Mouse (Mus musculus) CH12.LX (cell line): ENCODE data around the gene Arsa.

ENCODE experiments used
- BHLHE40 ChIP-seq: IDR thresholded peaks from 2 replicates; pipeline ENCODE4 v1.6.1; 2011; ENCODE audit warnings: mild to moderate bottlenecking, low read depth, low read length, improper control_type of control experiment
- CHD1 ChIP-seq: IDR thresholded peaks from 2 replicates; pipeline ENCODE4 v1.6.1; 2012; ENCODE audit warnings: low read depth, low read length, improper control_type of control experiment, inconsistent platforms
- CTCF ChIP-seq, 2 experiments: IDR thresholded peaks in 1 of 2; conservative IDR thresholded peaks in 1 of 2; 2 replicates each; pipeline ENCODE4 v1.5.1; 2011 to 2012; ENCODE audit warnings: low read depth in 2 of 2, low read length in 2 of 2, improper control_type of control experiment in 1 of 2, inconsistent platforms in 1 of 2, mild to moderate bottlenecking in 1 of 2, moderate library complexity in 1 of 2
- EP300 ChIP-seq: IDR thresholded peaks from 2 replicates; pipeline ENCODE4 v1.6.1; 2011; ENCODE audit warnings: low read length, improper control_type of control experiment
- HCFC1 ChIP-seq: IDR thresholded peaks from 2 replicates; pipeline ENCODE4 v1.6.1; 2012; ENCODE audit warnings: low read depth, mild to moderate bottlenecking, inconsistent platforms, low read length, improper control_type of control experiment
- MAX ChIP-seq: IDR thresholded peaks from 2 replicates; pipeline ENCODE4 v1.6.1; 2011; ENCODE audit warnings: low read length, improper control_type of control experiment
- MAZ ChIP-seq: IDR thresholded peaks from 2 replicates; pipeline ENCODE4 v1.6.1; 2012; ENCODE audit warnings: low read depth, mild to moderate bottlenecking, inconsistent platforms, low read length, improper control_type of control experiment, moderate library complexity
- MXI1 ChIP-seq: IDR thresholded peaks from 2 replicates; pipeline ENCODE4 v1.6.1; 2011; ENCODE audit warnings: mild to moderate bottlenecking, low read depth, low read length, improper control_type of control experiment
- NELFE ChIP-seq: IDR thresholded peaks from 2 replicates; pipeline ENCODE4 v1.6.1; 2011; ENCODE audit warnings: low read depth, low read length, improper control_type of control experiment
- POLR2A ChIP-seq: IDR thresholded peaks from 2 replicates; pipeline ENCODE4 v1.6.1; 2011; ENCODE audit warnings: low read depth, mild to moderate bottlenecking, improper control_type of control experiment, low read length
- SIN3A ChIP-seq: IDR thresholded peaks from 2 replicates; pipeline ENCODE4 v1.6.1; 2012; ENCODE audit warnings: low read length, improper control_type of control experiment, inconsistent platforms
- SMC3 ChIP-seq: IDR thresholded peaks from 2 replicates; pipeline ENCODE4 v1.6.1; 2011; ENCODE audit warnings: low read depth, low read length, improper control_type of control experiment
- UBTF ChIP-seq: IDR thresholded peaks from 2 replicates; pipeline ENCODE4 v1.6.1; 2012; ENCODE audit warnings: low read depth, mild to moderate bottlenecking, inconsistent platforms, low read length, improper control_type of control experiment, moderate library complexity
- ZC3H11A ChIP-seq: IDR thresholded peaks from 2 replicates; pipeline ENCODE4 v1.6.1; 2012; ENCODE audit warnings: low read depth, mild to moderate bottlenecking, inconsistent platforms, low read length, improper control_type of control experiment

GRCm38 (mm10) chr15:89435878-89436277, 41.3 kb downstream of the Arsa start:
- TF ChIP-seq NELFE (no peak), UBTF (no peak), CTCF (conservative IDR thresholded peaks at IDR 0.05 in 1 of 2, IDR thresholded peaks at IDR 0.05 in 1 of 2; ENCODE audit: low read depth in 2 of 2, low read length in 2 of 2) (no peak), EP300 (no peak), POLR2A (no peak), MXI1 (no peak), SMC3 (no peak), MAZ (no peak), BHLHE40 (no peak), HCFC1 (no peak), ZC3H11A (no peak), MAX (no peak), SIN3A (no peak), CHD1 (no peak)
